ENCODE assay signal across 8 mouse cellular contexts in genomic region chr5:140292152-140292551, GRCm38 (mm10). TPM values are rescaled to one million over a fixed set of nuclear protein-coding genes. Genes with fewer than 3 reads are reported as not detected.
A peak's percentile ranks its signal among the peaks of the same experiment; 100 is the strongest.
DNase-seq lines count a peak whose midpoint lies in the region; ATAC-seq and TF ChIP-seq lines count a peak whose summit lies in the region.

No protein-coding gene starts in this region.

- H3K27ac ChIP-seq in testis, adult 2 months (ENCODE audit: control insufficient read depth, insufficient read depth, low read depth, low read length) = no peak overlapping the region
- H3K27ac ChIP-seq in kidney, adult 2 months (ENCODE audit: insufficient read depth, low read depth, low read length) = no peak overlapping the region
- no peak overlapping the region for H3K27ac ChIP-seq in limb, embryonic 11.5 days (replicated peaks; ENCODE audit: low read depth, low read length)
- H3K27ac ChIP-seq in neural tube, embryonic 13.5 days (replicated peaks) = no peak overlapping the region

- no peak overlapping the region for H3K4me2 ChIP-seq in limb, embryonic 11.5 days (ENCODE audit: low read depth, severe bottlenecking)
- H3K4me2 ChIP-seq in neural tube, embryonic 13.5 days = no peak overlapping the region

- no peak for ATAC-seq in limb, embryonic 11.5 days (ENCODE audit: insufficient number of reproducible peaks, low FRiP score, low TSS enrichment, low read depth)
- ATAC-seq in neural tube, embryonic 13.5 days (ENCODE audit: low read depth) = peak; percentile 73; the same call in 1 of the 2 replicates

- WGBS in kidney, adult 2 months = 86% methylated on average over 1 of the region's 1 CpGs
- 71% methylated on average over 1 of the region's 1 CpGs for WGBS in limb, embryonic 11.5 days
- WGBS in neural tube, embryonic 13.5 days = 93% methylated on average over 1 of the region's 1 CpGs

- DNase-seq in testis, postnatal 14 days (ENCODE audit: low spot score) = no peak
- peak; percentile 22 for DNase-seq in cerebellum, adult 11-12 months
- peak; percentile 49 for DNase-seq in forelimb bud, embryonic 11.5 days (ENCODE audit: low read depth, low spot score)
- DNase-seq in kidney, adult 2 months = peak; percentile 74
- DNase-seq in limb, embryonic 11.5 days (ENCODE audit: low spot score) = peak; percentile 65
- DNase-seq in thymus, postnatal 0 days (ENCODE audit: low spot score) = peak; percentile 90

- no peaks in the 10 kb centered on the region for H3K27me3 ChIP-seq in testis, adult 2 months (ENCODE audit: control insufficient read depth, insufficient read depth, low read length)
- H3K27me3 ChIP-seq in kidney, adult 2 months (replicated peaks; ENCODE audit: control insufficient read depth, insufficient read depth, low read length) = no peaks in the 10 kb centered on the region
- no peaks in the 10 kb centered on the region for H3K27me3 ChIP-seq in limb, embryonic 11.5 days (ENCODE audit: control insufficient read depth, insufficient read depth, low read length)
- H3K27me3 ChIP-seq in neural tube, embryonic 13.5 days = no peaks in the 10 kb centered on the region

- no peak overlapping the region for H3K4me3 ChIP-seq in testis, adult 2 months (ENCODE audit: control insufficient read depth, low read depth, low read length)
- H3K4me3 ChIP-seq in kidney, adult 2 months (ENCODE audit: insufficient read depth, low read depth, low read length) = no peak overlapping the region
- no peak overlapping the region for H3K4me3 ChIP-seq in limb, embryonic 11.5 days (ENCODE audit: low read depth, low read length)
- no peak overlapping the region for H3K4me3 ChIP-seq in neural tube, embryonic 13.5 days

- H3K4me1 ChIP-seq in testis, adult 2 months (ENCODE audit: control insufficient read depth, insufficient read depth, low read length) = no peaks in the 10 kb centered on the region
- H3K4me1 ChIP-seq in kidney, adult 2 months (ENCODE audit: control insufficient read depth, insufficient read depth, low read length) = no peaks in the 10 kb centered on the region
- no peaks in the 10 kb centered on the region for H3K4me1 ChIP-seq in limb, embryonic 11.5 days (ENCODE audit: control insufficient read depth, insufficient read depth, low read length)
- peaks cover 7% of the 10 kb centered on the region for H3K4me1 ChIP-seq in neural tube, embryonic 13.5 days (replicated peaks)

- TF ChIP-seq CTCF in testis, adult 2 months (IDR thresholded peaks at IDR 0.05; ENCODE audit: control insufficient read depth, insufficient read depth, insufficient replicate concordance, low read depth, low read length) = peak; percentile 20; the same call in 1 of the 2 replicates
- TF ChIP-seq CTCF in kidney, adult 2 months (conservative IDR thresholded peaks at IDR 0.05; ENCODE audit: insufficient read depth, insufficient read length, low read depth, low read length) = peak; percentile 88

- no peak overlapping the region for H3K9ac ChIP-seq in limb, embryonic 11.5 days (ENCODE audit: low read length)
- H3K9ac ChIP-seq in neural tube, embryonic 13.5 days = no peak overlapping the region

- TF ChIP-seq POLR2A in testis, adult 2 months (IDR thresholded peaks at IDR 0.05; ENCODE audit: control insufficient read depth, low read depth, low read length) = no peak
- TF ChIP-seq POLR2A in kidney, adult 2 months (IDR thresholded peaks at IDR 0.05; ENCODE audit: low read depth, low read length) = no peak

- H3K9me3 ChIP-seq in limb, embryonic 11.5 days (ENCODE audit: control insufficient read depth, low read length) = no peaks in the 10 kb centered on the region
- no peaks in the 10 kb centered on the region for H3K9me3 ChIP-seq in neural tube, embryonic 13.5 days

- H3K36me3 ChIP-seq in testis, adult 2 months (ENCODE audit: control insufficient read depth, insufficient read depth, low read length) = no peaks in the 10 kb centered on the region; the same call in 1 of the 2 replicates
- no peaks in the 10 kb centered on the region for H3K36me3 ChIP-seq in kidney, adult 2 months (ENCODE audit: control insufficient read depth, insufficient read depth, low read length)
- H3K36me3 ChIP-seq in limb, embryonic 11.5 days (ENCODE audit: control insufficient read depth, insufficient read depth, low read length) = peaks cover 18% of the 10 kb centered on the region
- H3K36me3 ChIP-seq in neural tube, embryonic 13.5 days = peaks cover 54% of the 10 kb centered on the region

RNA-seq across cellular contexts. Expression of gene Mad1l1, which starts 29.2 kb away (rescaled TPM):
- 16.7 and 17.0 TPM in 2 replicates for polyA plus RNA-seq in testis, adult 2 months (2012; rRNA removed)
- 12.6 and 14.2 TPM in 2 replicates for polyA plus RNA-seq in kidney, adult 2 months (2012; rRNA removed)
- 51.5 and 57.4 TPM in 2 replicates for polyA plus RNA-seq in limb, embryonic 11.5 days (2014; fragmentation: Nextera tagmentation; extraction: Ambion mirVana)
- 31.8 and 35.4 TPM in 2 replicates for polyA plus RNA-seq in neural tube, embryonic 13.5 days (2015; fragmentation: Nextera tagmentation; extraction: Ambion mirVana)
- polyA plus RNA-seq in thymus, postnatal 0 days (2015; fragmentation: Nextera tagmentation; extraction: Ambion mirVana) = 85.6 and 88.4 TPM in 2 replicates

RNA-seq across cellular contexts. Expression of gene Nudt1, which starts 29.3 kb away (rescaled TPM):
- polyA plus RNA-seq in testis, adult 2 months (2012; rRNA removed) = 4.1 and 4.5 TPM in 2 replicates
- 17.9 and 20.4 TPM in 2 replicates for polyA plus RNA-seq in kidney, adult 2 months (2012; rRNA removed)
- polyA plus RNA-seq in limb, embryonic 11.5 days (2014; fragmentation: Nextera tagmentation; extraction: Ambion mirVana) = 58.1 and 58.8 TPM in 2 replicates
- polyA plus RNA-seq in neural tube, embryonic 13.5 days (2015; fragmentation: Nextera tagmentation; extraction: Ambion mirVana) = 33.5 and 34.3 TPM in 2 replicates
- 73.8 and 74.0 TPM in 2 replicates for polyA plus RNA-seq in thymus, postnatal 0 days (2015; fragmentation: Nextera tagmentation; extraction: Ambion mirVana)

RNA-seq across cellular contexts. Expression of gene Mrm2, which starts 39.5 kb away (rescaled TPM):
- 1.5 and 1.7 TPM in 2 replicates for polyA plus RNA-seq in testis, adult 2 months (2012; rRNA removed)
- polyA plus RNA-seq in kidney, adult 2 months (2012; rRNA removed) = 12.7 and 15.1 TPM in 2 replicates
- polyA plus RNA-seq in limb, embryonic 11.5 days (2014; fragmentation: Nextera tagmentation; extraction: Ambion mirVana) = 23.5 and 27.3 TPM in 2 replicates
- 16.7 and 18.8 TPM in 2 replicates for polyA plus RNA-seq in neural tube, embryonic 13.5 days (2015; fragmentation: Nextera tagmentation; extraction: Ambion mirVana)
- polyA plus RNA-seq in thymus, postnatal 0 days (2015; fragmentation: Nextera tagmentation; extraction: Ambion mirVana) = 18.2 and 19.4 TPM in 2 replicates
